Mouse (Mus musculus): Measurements from ENCODE around the gene Kpna4. TPM values are rescaled to one million over a fixed set of nuclear protein-coding genes. Genes with fewer than 3 reads are reported as not detected.
A peak's percentile ranks its signal among the peaks of the same experiment; 100 is the strongest.

The Kpna4 gene
- polyA plus RNA-seq, 1 experiment: 4.6 TPM

DNA sequence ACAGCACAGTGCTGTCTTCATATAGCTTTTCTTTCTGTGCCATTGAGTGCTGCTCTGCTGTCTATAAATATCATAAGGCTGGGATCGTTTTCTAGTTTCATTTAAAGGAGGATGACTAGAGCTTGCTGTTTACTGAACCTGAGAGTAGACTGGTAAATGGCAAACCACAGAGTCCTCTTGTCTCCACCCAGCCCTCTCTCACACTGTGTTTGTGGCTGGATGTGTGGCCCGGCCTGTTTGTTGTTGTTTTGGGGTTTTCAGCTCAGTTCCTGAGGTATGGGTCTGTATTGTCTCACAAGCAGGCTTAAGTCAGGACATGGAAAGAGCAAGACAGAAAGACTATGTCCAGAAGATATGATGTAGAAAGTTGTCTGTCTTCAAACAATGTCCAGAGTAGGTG, 32.6 kb upstream of the Kpna4 start:
- TF ChIP-seq CTCF (IDR thresholded peaks at IDR 0.05; ENCODE audit: extremely low read depth, insufficient read length, insufficient replicate concordance, low read depth, low read length) (no peak), POLR2A (IDR thresholded peaks at IDR 0.05; ENCODE audit: low read depth, low read length) (no peak)
- no peak overlapping the region for H3K4me3 ChIP-seq (ENCODE audit: low read depth, low read length)
- H3K4me1 ChIP-seq (ENCODE audit: control insufficient read depth, insufficient read depth, insufficient read length, low read length): peaks cover 6% of the 10 kb centered on the region
- no peaks in the 10 kb centered on the region for H3K27me3 ChIP-seq (ENCODE audit: control insufficient read depth, insufficient read depth, low read length)
- WGBS: 67% methylated on average over 2 of the region's 2 CpGs
- no peaks in the 10 kb centered on the region for H3K36me3 ChIP-seq (ENCODE audit: control insufficient read depth, insufficient read depth, low read length)
- no peak overlapping the region for H3K27ac ChIP-seq (ENCODE audit: insufficient read depth, low read depth, low read length)

DNA sequence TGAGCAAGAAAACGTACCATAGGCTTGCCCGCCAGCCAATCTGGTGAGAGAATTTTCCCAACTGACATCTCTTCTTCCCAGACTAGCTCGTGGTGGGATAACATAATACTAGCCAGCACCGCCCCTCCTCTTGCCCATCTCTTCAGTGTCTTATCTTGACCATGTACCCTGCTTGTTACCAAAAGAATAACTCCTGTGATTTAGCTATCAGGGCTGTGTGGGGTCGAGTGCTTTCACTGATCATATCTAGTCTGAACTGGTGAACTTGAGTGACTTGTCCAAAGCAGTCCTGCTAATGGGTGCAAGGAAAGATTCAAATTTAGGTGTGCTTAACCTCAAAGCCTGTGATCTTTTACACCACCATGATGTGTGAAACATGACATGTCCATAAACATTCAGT, 31.0 kb upstream of the Kpna4 start:
- no peak for TF ChIP-seq POLR2A (IDR thresholded peaks at IDR 0.05; ENCODE audit: low read depth, low read length)
- TF ChIP-seq CTCF (IDR thresholded peaks at IDR 0.05; ENCODE audit: extremely low read depth, insufficient read length, insufficient replicate concordance, low read depth, low read length): no peak
- 74% methylated on average over 5 of the region's 5 CpGs for WGBS
- no peak overlapping the region for H3K4me3 ChIP-seq (ENCODE audit: low read depth, low read length)

DNA sequence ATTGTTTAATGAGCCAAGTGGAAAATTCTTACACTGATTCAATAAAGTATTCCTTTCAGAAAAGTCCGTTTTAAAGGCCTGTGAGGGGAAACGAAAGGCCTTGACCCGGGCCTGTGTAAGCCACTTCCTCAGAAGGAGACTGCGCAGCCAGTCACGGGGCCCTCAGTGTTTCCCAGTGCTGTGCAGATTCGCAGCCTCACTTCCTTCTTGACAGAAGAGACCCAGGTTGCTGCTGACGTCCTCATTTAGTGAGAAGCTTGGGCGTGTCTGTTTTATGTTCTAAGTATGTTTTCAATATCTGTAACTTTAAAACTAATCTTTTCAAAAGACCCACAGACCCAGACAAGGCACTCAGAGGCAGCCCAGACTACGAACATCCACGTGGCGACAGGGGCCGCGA, 29.6 kb upstream of the Kpna4 start:
- Histone ChIP-seq H3K27me3 (ENCODE audit: control insufficient read depth, insufficient read depth, low read length) (no peaks in the 10 kb centered on the region), H3K36me3 (ENCODE audit: control insufficient read depth, insufficient read depth, low read length) (no peaks in the 10 kb centered on the region), H3K4me1 (ENCODE audit: control insufficient read depth, insufficient read depth, insufficient read length, low read length) (peaks cover 3% of the 10 kb centered on the region), H3K27ac (ENCODE audit: insufficient read depth, low read depth, low read length) (peak overlapping the region; percentile 66), H3K4me3 (ENCODE audit: low read depth, low read length) (no peak overlapping the region)
- TF ChIP-seq POLR2A (IDR thresholded peaks at IDR 0.05; ENCODE audit: low read depth, low read length) (no peak), CTCF (IDR thresholded peaks at IDR 0.05; ENCODE audit: extremely low read depth, insufficient read length, insufficient replicate concordance, low read depth, low read length) (no peak)
- WGBS: 67% methylated on average over 13 of the region's 13 CpGs

More for the DNA sequence above, 31.0 kb upstream of the Kpna4 start:
- Histone ChIP-seq H3K36me3 (ENCODE audit: control insufficient read depth, insufficient read depth, low read length) (no peaks in the 10 kb centered on the region), H3K27me3 (ENCODE audit: control insufficient read depth, insufficient read depth, low read length) (no peaks in the 10 kb centered on the region), H3K4me1 (ENCODE audit: control insufficient read depth, insufficient read depth, insufficient read length, low read length) (peaks cover 3% of the 10 kb centered on the region), H3K27ac (ENCODE audit: insufficient read depth, low read depth, low read length) (no peak overlapping the region)

DNA sequence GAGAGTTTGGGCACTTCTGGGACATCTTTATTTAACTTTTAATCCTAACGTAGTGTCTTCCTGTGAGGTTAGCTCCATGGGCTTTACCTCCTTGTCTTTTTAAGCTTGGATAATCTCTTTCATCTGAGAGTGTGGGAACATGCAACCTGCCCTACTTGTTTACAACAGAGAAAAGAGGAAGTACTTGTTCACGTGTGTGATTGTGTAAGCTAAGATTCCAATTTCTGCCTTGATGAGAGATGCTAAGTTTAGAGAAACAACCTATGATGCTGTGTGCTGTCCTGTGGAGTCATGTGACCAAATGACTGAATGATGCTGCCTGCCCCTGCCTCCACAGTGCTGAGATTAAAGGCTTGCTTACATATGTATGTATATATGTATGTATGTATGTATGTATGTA, 27.8 kb upstream of the Kpna4 start:
- H3K36me3 ChIP-seq (ENCODE audit: control insufficient read depth, insufficient read depth, low read length): no peaks in the 10 kb centered on the region

DNA sequence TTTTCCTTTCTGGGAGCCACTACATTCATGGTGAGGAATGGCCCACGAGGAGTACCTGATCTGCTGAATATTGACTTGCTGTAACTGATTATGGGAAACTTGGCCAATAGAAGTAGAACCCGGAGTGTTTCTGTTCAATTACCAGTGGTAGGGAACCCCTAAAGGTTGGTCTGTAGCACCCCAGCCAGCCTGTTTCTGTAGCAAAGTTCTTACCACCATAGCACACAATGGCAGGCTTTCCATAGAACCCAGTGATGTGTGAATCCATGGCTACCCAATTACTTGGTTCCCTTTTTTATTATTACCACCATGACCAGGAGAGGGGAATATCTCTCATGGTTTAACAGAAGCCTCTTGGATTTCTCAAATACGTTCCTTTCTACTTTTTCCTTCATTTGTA, 24.0 kb upstream of the Kpna4 start:
- no peaks in the 10 kb centered on the region for H3K36me3 ChIP-seq (ENCODE audit: control insufficient read depth, insufficient read depth, low read length)

More for the DNA sequence above, 27.8 kb upstream of the Kpna4 start:
- WGBS: 55% methylated on average over 2 of the region's 2 CpGs
- no peak for TF ChIP-seq CTCF (IDR thresholded peaks at IDR 0.05; ENCODE audit: extremely low read depth, insufficient read length, insufficient replicate concordance, low read depth, low read length)
- TF ChIP-seq POLR2A (IDR thresholded peaks at IDR 0.05; ENCODE audit: low read depth, low read length): no peak
- Histone ChIP-seq H3K27ac (ENCODE audit: insufficient read depth, low read depth, low read length) (no peak overlapping the region), H3K4me3 (ENCODE audit: low read depth, low read length) (no peak overlapping the region), H3K4me1 (ENCODE audit: control insufficient read depth, insufficient read depth, insufficient read length, low read length) (peaks cover 3% of the 10 kb centered on the region), H3K27me3 (ENCODE audit: control insufficient read depth, insufficient read depth, low read length) (no peaks in the 10 kb centered on the region)

DNA sequence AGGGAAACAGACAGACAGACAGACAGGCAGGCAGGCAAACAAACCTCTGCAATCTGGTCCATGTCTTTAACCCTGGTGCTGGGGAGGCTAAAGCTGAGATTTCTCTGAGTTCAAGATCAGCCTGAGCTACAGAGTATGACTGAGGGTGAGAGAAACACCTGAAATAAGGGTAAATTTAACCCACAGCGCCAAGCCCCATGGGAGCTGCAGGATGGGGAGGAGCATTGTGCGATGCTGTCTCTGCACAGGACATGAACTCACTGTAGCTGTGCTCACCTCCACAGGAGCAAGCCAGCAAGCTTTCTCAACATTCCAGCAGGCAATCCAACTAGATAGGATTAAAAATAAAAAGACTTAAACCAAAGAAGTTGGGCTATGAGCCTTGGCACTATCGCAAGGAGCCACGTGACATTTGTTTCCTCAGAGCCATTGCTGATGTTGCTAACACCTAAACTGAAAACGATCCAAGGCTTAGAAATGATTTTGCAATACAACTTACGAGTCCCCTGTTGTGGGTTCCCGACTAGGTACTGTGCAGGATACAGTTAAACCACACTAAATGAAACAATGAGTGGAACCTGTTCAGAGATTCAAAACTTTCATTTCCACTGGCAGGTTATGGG, 15.6 kb upstream of the Kpna4 start:
- Histone ChIP-seq H3K27ac (ENCODE audit: insufficient read depth, low read depth, low read length) (no peak overlapping the region), H3K4me3 (ENCODE audit: low read depth, low read length) (no peak overlapping the region), H3K36me3 (ENCODE audit: control insufficient read depth, insufficient read depth, low read length) (no peaks in the 10 kb centered on the region), H3K4me1 (ENCODE audit: control insufficient read depth, insufficient read depth, insufficient read length, low read length) (no peaks in the 10 kb centered on the region), H3K27me3 (ENCODE audit: control insufficient read depth, insufficient read depth, low read length) (no peaks in the 10 kb centered on the region)
- 82% methylated on average over 7 of the region's 7 CpGs for WGBS
- no peak for TF ChIP-seq CTCF (IDR thresholded peaks at IDR 0.05; ENCODE audit: extremely low read depth, insufficient read length, insufficient replicate concordance, low read depth, low read length)
- no peak for TF ChIP-seq POLR2A (IDR thresholded peaks at IDR 0.05; ENCODE audit: low read depth, low read length)

More for the DNA sequence above, 24.0 kb upstream of the Kpna4 start:
- Histone ChIP-seq H3K4me1 (ENCODE audit: control insufficient read depth, insufficient read depth, insufficient read length, low read length) (no peaks in the 10 kb centered on the region), H3K4me3 (ENCODE audit: low read depth, low read length) (no peak overlapping the region), H3K27me3 (ENCODE audit: control insufficient read depth, insufficient read depth, low read length) (no peaks in the 10 kb centered on the region), H3K27ac (ENCODE audit: insufficient read depth, low read depth, low read length) (no peak overlapping the region)
- TF ChIP-seq POLR2A (IDR thresholded peaks at IDR 0.05; ENCODE audit: low read depth, low read length) (no peak), CTCF (IDR thresholded peaks at IDR 0.05; ENCODE audit: extremely low read depth, insufficient read length, insufficient replicate concordance, low read depth, low read length) (no peak)
- 86% methylated on average over 3 of the region's 3 CpGs for WGBS

DNA sequence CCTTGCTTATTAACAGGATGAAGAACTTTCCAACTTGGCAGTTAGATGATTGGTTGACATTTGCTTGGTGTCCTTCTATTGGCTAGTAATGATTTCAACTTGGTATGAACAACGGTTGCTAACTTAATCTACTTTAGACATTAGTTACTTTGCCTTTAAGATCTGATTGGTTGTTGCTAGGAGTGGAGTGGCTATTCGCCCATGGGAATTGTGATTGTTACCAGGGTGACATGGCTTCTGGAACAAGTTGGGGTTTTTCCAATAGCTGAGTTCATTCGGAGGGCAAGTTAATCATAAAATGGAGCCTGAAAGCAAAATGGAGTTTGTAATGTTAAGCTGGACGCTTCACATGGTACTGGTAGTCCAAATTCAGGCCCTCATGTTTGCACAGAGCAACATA, 13.9 kb upstream of the Kpna4 start:
- H3K4me1 ChIP-seq (ENCODE audit: control insufficient read depth, insufficient read depth, insufficient read length, low read length): no peaks in the 10 kb centered on the region
- no peak overlapping the region for H3K27ac ChIP-seq (ENCODE audit: insufficient read depth, low read depth, low read length)
- WGBS: 56% methylated on average over 4 of the region's 4 CpGs
- TF ChIP-seq CTCF (IDR thresholded peaks at IDR 0.05; ENCODE audit: extremely low read depth, insufficient read length, insufficient replicate concordance, low read depth, low read length) (no peak), POLR2A (IDR thresholded peaks at IDR 0.05; ENCODE audit: low read depth, low read length) (no peak)
- no peaks in the 10 kb centered on the region for H3K36me3 ChIP-seq (ENCODE audit: control insufficient read depth, insufficient read depth, low read length)
- H3K4me3 ChIP-seq (ENCODE audit: low read depth, low read length): no peak overlapping the region
- no peaks in the 10 kb centered on the region for H3K27me3 ChIP-seq (ENCODE audit: control insufficient read depth, insufficient read depth, low read length)
